Mouse (Mus musculus): ENCODE data around the gene Trabd. TPM values are rescaled to one million over a fixed set of nuclear protein-coding genes. Genes with fewer than 3 reads are reported as not detected.

Trabd gene
- polyA plus RNA-seq, 1 experiment from 2014 or later: 40.8 TPM

DNA sequence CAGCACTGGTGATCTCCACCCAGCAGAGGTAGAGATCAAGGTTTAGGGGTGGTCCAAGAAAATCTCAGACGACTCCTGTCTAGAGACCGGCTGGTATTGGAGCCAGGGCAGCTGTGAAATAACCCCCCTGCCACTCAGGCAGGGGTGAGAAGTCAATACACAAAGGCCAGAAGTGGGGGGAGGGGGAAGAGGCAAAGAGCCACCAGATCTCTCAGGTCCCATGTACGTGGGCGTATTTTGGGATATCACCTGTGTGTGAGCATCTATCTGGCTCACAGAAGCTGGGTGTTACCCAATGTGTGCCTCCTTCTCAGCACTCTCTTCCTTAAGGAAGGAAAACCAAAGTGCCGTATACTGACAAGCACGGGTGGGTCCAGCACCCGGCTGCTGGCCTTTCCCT lies 11.9 kb upstream of the Trabd start:
- Histone ChIP-seq H3K4me2 (no peak overlapping the region), H3K9ac (no peak overlapping the region), H3K27ac (no peak overlapping the region), H3K4me1 (replicated peaks) (peaks cover 18% of the 10 kb centered on the region), H3K9me3 (replicated peaks) (no peaks in the 10 kb centered on the region), H3K36me3 (no peaks in the 10 kb centered on the region), H3K27me3 (peaks cover 83% of the 10 kb centered on the region), H3K4me3 (no peak overlapping the region)
- 77% methylated on average over 7 of the region's 7 CpGs for WGBS
- ATAC-seq (replicated peaks; ENCODE audit: insufficient number of reproducible peaks, insufficient read depth, low FRiP score, low read depth): no peak

DNA sequence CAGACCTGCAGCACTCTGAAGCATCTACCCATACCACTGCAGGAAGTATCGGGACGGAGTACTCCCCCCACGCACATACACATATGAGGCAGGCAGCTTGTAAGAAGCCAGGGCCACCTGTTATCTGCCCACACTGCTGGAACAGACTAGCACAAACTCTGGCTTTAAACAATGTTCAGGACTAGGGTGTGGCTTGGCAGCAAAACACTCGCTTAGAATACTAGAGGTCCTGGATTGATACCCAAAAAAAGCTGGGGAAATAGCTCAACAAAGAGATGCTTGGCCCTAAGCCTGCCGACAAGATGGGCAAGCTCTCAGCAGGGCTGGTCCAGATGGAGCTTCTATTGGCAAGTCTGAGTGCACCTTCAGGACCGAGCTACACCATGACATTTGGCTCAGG lies 11.4 kb upstream of the Trabd start:
- H3K4me3 ChIP-seq: no peak overlapping the region
- H3K27ac ChIP-seq: no peak overlapping the region
- H3K4me1 ChIP-seq (replicated peaks): peaks cover 18% of the 10 kb centered on the region
- no peaks in the 10 kb centered on the region for H3K9me3 ChIP-seq (replicated peaks)
- no peak overlapping the region for H3K4me2 ChIP-seq
- H3K9ac ChIP-seq: no peak overlapping the region
- peaks cover 84% of the 10 kb centered on the region for H3K27me3 ChIP-seq
- 69% methylated on average over 6 of the region's 6 CpGs for WGBS
- H3K36me3 ChIP-seq: no peaks in the 10 kb centered on the region
- ATAC-seq (replicated peaks; ENCODE audit: insufficient number of reproducible peaks, insufficient read depth, low FRiP score, low read depth): no peak

DNA sequence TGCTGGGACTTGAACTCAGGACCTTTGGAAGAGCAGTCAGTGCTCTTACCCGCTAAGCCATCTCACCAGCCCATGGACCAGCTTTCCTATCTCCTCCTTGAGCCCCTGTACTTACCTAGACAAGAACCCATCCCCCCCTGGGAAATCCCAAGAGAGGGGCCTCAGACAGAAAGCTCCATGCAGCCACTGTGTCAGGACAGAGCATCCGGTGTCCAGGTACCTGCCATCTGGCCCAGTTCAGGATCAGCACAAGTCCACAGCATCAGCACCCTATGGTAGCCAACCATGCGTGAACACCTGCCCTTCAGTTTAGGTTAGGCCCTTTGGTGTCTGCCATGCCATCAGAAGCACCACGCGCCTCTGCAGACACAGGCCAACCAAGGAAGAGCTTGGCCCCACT lies 10.0 kb upstream of the Trabd start:
- ATAC-seq (replicated peaks; ENCODE audit: insufficient number of reproducible peaks, insufficient read depth, low FRiP score, low read depth): no peak
- no peaks in the 10 kb centered on the region for H3K36me3 ChIP-seq
- no peak overlapping the region for H3K4me3 ChIP-seq
- peaks cover 81% of the 10 kb centered on the region for H3K27me3 ChIP-seq
- peaks cover 10% of the 10 kb centered on the region for H3K4me1 ChIP-seq (replicated peaks)
- H3K9me3 ChIP-seq (replicated peaks): no peaks in the 10 kb centered on the region
- no peak overlapping the region for H3K4me2 ChIP-seq
- H3K27ac ChIP-seq: no peak overlapping the region
- WGBS: 90% methylated on average over 5 of the region's 5 CpGs
- H3K9ac ChIP-seq: no peak overlapping the region

DNA sequence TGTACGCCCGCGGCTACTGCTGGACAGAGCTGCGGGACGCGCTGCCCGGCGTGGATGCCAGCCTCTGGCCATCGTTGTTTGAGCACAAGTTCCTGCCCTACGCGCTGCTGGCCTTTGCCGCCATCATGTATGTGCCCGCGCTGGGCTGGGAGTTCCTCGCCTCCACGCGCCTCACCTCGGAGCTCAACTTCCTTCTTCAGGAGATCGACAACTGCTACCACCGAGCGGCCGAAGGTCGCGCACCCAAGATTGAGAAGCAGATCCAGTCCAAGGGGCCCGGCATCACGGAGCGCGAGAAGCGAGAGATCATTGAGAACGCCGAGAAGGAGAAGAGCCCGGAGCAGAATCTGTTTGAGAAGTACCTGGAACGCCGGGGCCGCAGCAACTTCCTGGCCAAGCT lies 7.3 kb upstream of the Trabd start:
- no peaks in the 10 kb centered on the region for H3K9me3 ChIP-seq (replicated peaks)
- peaks cover 9% of the 10 kb centered on the region for H3K4me1 ChIP-seq (replicated peaks)
- H3K4me3 ChIP-seq: peak overlapping the region; percentile 24
- peaks cover 56% of the 10 kb centered on the region for H3K27me3 ChIP-seq
- peak overlapping the region; percentile 50 for H3K4me2 ChIP-seq
- H3K9ac ChIP-seq: peak overlapping the region; percentile 33; the same call in 1 of the 2 replicates
- no peak overlapping the region for H3K27ac ChIP-seq
- no peak for ATAC-seq (replicated peaks; ENCODE audit: insufficient number of reproducible peaks, insufficient read depth, low FRiP score, low read depth)
- H3K36me3 ChIP-seq: no peaks in the 10 kb centered on the region
- WGBS: 28% methylated on average over 35 of the region's 35 CpGs

- Histone ChIP-seq H3K36me3 (no peaks in the 10 kb centered on the region), H3K4me1 (replicated peaks) (peaks cover 14% of the 10 kb centered on the region), H3K4me3 (peak overlapping the region; percentile 24), H3K9me3 (replicated peaks) (no peaks in the 10 kb centered on the region), H3K4me2 (peak overlapping the region; percentile 50), H3K27me3 (peaks cover 50% of the 10 kb centered on the region), H3K9ac (no peak overlapping the region), H3K27ac (no peak overlapping the region)
- ATAC-seq (replicated peaks; ENCODE audit: insufficient number of reproducible peaks, insufficient read depth, low FRiP score, low read depth): no peak
- WGBS: 35% methylated on average over 26 of the region's 26 CpGs
These were observed 6.7 kb upstream of the Trabd start for GRCm38 (mm10) chr15:89068226-89068625.

- no peaks in the 10 kb centered on the region for H3K9me3 ChIP-seq (replicated peaks)
- H3K9ac ChIP-seq: no peak overlapping the region
- H3K4me2 ChIP-seq: no peak overlapping the region
- H3K4me3 ChIP-seq: no peak overlapping the region
- WGBS: 73% methylated on average over 19 of the region's 19 CpGs
- peaks cover 25% of the 10 kb centered on the region for H3K4me1 ChIP-seq (replicated peaks)
- no peaks in the 10 kb centered on the region for H3K36me3 ChIP-seq
- ATAC-seq (replicated peaks; ENCODE audit: insufficient number of reproducible peaks, insufficient read depth, low FRiP score, low read depth): no peak
- peaks cover 41% of the 10 kb centered on the region for H3K27me3 ChIP-seq
- no peak overlapping the region for H3K27ac ChIP-seq
These were observed 5.5 kb upstream of the Trabd start for GRCm38 (mm10) chr15:89069336-89069840.

DNA sequence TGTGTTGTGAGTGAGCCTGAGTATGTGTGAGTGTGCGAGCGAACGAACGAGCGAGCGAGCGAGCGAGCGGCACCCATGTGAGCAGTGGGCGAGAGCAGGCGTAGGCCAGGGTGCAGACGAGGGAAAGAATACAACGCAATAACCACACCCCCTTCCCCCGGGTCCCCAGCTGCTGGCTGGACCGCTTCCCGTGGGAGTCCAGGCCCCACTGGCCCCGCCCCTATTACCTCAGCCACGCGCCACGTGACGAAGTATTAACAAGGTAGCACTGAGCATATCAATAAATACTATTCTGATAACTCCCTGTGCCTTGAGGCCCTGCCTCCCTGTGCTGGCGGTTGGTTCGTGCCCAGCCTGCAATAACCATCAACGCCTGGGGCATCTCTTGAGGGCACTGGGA lies 4.3 kb upstream of the Trabd start:
- Histone ChIP-seq H3K4me2 (no peak overlapping the region), H3K9me3 (replicated peaks) (no peaks in the 10 kb centered on the region), H3K27me3 (peaks cover 38% of the 10 kb centered on the region), H3K27ac (no peak overlapping the region), H3K36me3 (no peaks in the 10 kb centered on the region), H3K9ac (no peak overlapping the region), H3K4me3 (no peak overlapping the region), H3K4me1 (replicated peaks) (peaks cover 35% of the 10 kb centered on the region)
- ATAC-seq (replicated peaks; ENCODE audit: insufficient number of reproducible peaks, insufficient read depth, low FRiP score, low read depth): no peak
- WGBS: 71% methylated on average over 24 of the region's 24 CpGs

GRCm38 (mm10) chr15:89073993-89074603 lies 826 bp upstream of the Trabd start:
- Histone ChIP-seq H3K27me3 (peaks cover 4% of the 10 kb centered on the region; the same call in 1 of the 2 replicates), H3K4me2 (peak overlapping the region; percentile 87), H3K9ac (0 out of 2 replicates have a peak overlapping the region, but pooled peaks have one; percentile 20), H3K27ac (peak overlapping the region; percentile 97), H3K4me3 (peak overlapping the region; percentile 77), H3K4me1 (replicated peaks) (peaks cover 51% of the 10 kb centered on the region), H3K36me3 (no peaks in the 10 kb centered on the region), H3K9me3 (replicated peaks) (no peaks in the 10 kb centered on the region)
- ATAC-seq (replicated peaks; ENCODE audit: insufficient number of reproducible peaks, insufficient read depth, low FRiP score, low read depth): no peak; the same call in 1 of the 2 replicates
- WGBS: 45% methylated on average over 10 of the region's 10 CpGs

DNA sequence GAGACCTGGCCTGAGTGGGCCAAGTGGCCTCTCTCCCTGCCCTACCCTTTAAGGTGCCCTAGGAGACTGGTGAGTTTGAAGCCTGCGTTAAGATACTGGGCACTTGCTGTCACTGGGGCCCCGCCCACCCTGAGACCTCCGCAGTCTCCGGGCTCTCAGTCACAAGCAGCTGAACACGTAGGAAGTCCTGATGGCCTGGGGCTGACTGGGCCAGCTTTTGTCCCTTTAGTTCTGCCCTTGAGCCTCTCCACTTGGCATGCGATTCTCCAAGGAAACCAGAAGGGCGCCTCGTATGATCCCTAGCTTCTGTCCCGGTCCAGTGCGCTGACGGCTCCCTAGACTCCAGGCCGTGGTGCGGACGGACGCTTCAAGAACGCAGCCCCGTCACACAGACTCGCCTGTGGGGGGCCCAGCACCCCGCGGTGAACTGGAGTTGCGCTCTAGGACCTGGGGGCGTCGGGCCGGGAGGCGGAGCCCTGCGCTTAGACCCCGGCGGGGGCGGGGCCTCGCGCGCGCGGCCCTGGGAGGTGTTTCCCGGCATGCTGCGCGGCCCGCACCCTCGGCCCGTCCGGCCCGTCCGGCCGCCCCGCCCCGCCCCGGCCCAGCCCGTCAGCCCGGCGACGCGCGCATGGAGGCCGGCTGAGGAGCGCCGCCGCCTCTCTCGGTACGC lies 689 bp downstream of the Trabd start:
- peak overlapping the region; percentile 77 for H3K4me3 ChIP-seq

DNA sequence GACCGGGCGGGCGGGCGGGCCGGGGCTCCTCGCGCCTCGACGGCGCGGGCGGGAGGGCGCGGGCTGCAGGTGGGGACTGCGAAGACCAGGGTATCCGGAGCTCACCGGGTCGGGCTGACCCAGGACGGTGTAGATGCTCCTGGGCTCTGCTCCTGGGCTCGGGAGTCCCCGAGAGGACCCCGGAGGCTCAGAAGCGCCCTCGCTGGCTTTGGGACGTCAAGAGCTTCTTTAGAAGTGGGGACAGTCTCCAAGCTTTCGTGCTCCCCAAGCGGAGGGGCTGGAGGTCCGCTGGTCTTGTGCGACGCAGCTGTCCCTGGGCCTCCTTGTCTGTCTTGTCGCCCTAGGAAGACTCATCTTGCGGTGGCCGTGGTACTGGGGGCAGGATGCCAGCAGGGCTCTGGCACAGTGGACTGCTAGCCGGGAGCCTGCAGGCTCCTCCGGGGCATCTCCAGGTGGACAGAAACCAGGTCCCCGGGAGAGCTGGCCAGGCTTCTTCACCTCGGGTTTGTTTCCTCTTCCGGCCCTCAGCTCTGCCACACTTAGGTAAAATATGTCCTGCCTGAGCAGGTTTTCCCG lies 1.3 kb downstream of the Trabd start:
- Histone ChIP-seq H3K9me3 (replicated peaks) (no peaks in the 10 kb centered on the region), H3K27me3 (no peaks in the 10 kb centered on the region), H3K27ac (peak overlapping the region; percentile 97), H3K4me2 (peak overlapping the region; percentile 87), H3K4me3 (peak overlapping the region; percentile 77), H3K9ac (peak overlapping the region; percentile 84), H3K4me1 (replicated peaks) (peaks cover 49% of the 10 kb centered on the region), H3K36me3 (peaks cover 4% of the 10 kb centered on the region; the same call in 1 of the 2 replicates)
- WGBS: under 1% methylated on average over 36 of the region's 39 CpGs
- peak; percentile 9 for ATAC-seq (replicated peaks; ENCODE audit: insufficient number of reproducible peaks, insufficient read depth, low FRiP score, low read depth)

More for the DNA sequence above, 689 bp downstream of the Trabd start:
- no peaks in the 10 kb centered on the region for H3K36me3 ChIP-seq
- H3K4me2 ChIP-seq: peak overlapping the region; percentile 87
- no peaks in the 10 kb centered on the region for H3K27me3 ChIP-seq
- H3K27ac ChIP-seq: peak overlapping the region; percentile 97
- peak; percentile 88 for ATAC-seq (replicated peaks; ENCODE audit: insufficient number of reproducible peaks, insufficient read depth, low FRiP score, low read depth)
- peaks cover 51% of the 10 kb centered on the region for H3K4me1 ChIP-seq (replicated peaks)
- under 1% methylated on average over 57 of the region's 59 CpGs for WGBS
- H3K9ac ChIP-seq: peak overlapping the region; percentile 84
- no peaks in the 10 kb centered on the region for H3K9me3 ChIP-seq (replicated peaks)

DNA sequence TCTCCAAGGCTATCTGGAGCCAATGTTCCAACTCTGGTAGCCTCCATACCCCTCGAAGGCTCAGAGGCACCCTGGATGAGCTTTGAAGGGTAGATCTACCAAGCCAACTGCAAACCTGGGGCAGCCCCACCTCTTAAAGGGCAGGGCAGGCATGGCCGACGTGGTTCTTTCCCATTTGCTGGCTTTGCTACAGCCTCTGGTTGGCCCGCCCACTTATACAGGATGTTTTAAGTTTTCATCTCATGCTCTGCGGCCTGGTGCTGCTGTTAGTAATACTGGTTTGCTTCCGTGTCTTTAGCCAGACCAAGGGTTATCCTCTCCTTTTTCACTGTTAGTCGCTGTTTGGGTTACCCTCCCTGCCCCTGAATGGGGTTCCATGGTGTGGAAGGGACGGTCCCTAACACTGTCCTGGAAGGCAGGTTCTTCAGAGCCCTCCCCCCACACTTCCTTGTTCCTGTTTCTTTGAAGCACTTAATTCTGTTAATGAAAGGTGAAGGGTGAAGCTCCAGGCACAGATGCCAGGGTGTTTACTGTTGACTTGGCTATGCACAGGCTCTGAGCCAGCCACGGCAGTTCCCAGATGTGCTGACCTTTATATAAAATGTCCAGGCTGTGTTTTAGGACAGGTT lies 3.4 kb downstream of the Trabd start:
- peak overlapping the region; percentile 13; the same call in 1 of the 2 replicates for H3K27ac ChIP-seq

More for the DNA sequence above, 3.4 kb downstream of the Trabd start:
- H3K4me3 ChIP-seq: peak overlapping the region; percentile 77
- H3K27me3 ChIP-seq: no peaks in the 10 kb centered on the region
- peaks cover 24% of the 10 kb centered on the region for H3K36me3 ChIP-seq
- WGBS: 54% methylated on average over 9 of the region's 9 CpGs
- peaks cover 44% of the 10 kb centered on the region for H3K4me1 ChIP-seq (replicated peaks)
- peak overlapping the region; percentile 84; the same call in 1 of the 2 replicates for H3K9ac ChIP-seq
- no peaks in the 10 kb centered on the region for H3K9me3 ChIP-seq (replicated peaks)
- ATAC-seq (replicated peaks; ENCODE audit: insufficient number of reproducible peaks, insufficient read depth, low FRiP score, low read depth): no peak
- H3K4me2 ChIP-seq: peak overlapping the region; percentile 87
